Mouse (Mus musculus): ENCODE measurements at regions not wholly inside any gene's neighbourhood (a gene's known extent, or its start where the extent isn't known, plus 50 kb on each side); places are given as distances from the start of the nearest gene placed in this dataset.

- no peak overlapping the region for H3K4me3 ChIP-seq (ENCODE audit: control insufficient read depth, low read depth, low read length)
Measured at GRCm38 (mm10) chr10:120635818-120636543, 159.7 kb upstream of the Hmga2 start.

GRCm38 (mm10) chr10:120635194-120635593, 158.9 kb upstream of the Hmga2 start:
- H3K27me3 ChIP-seq (ENCODE audit: control insufficient read depth, insufficient read depth, low read length): no peaks in the 10 kb centered on the region
- H3K4me3 ChIP-seq (ENCODE audit: control insufficient read depth, low read depth, low read length): no peak overlapping the region
- no peaks in the 10 kb centered on the region for H3K4me1 ChIP-seq (ENCODE audit: control insufficient read depth, insufficient read depth, low read length)
- H3K36me3 ChIP-seq (ENCODE audit: control insufficient read depth, insufficient read depth, low read length): no peaks in the 10 kb centered on the region
- no peak for TF ChIP-seq POLR2A (IDR thresholded peaks at IDR 0.05; ENCODE audit: control insufficient read depth, low read depth, low read length)
- no peak overlapping the region for H3K27ac ChIP-seq (ENCODE audit: control insufficient read depth, insufficient read depth, low read depth, low read length)

More at GRCm38 (mm10) chr10:120635818-120636543, 159.7 kb upstream of the Hmga2 start:
- Histone ChIP-seq H3K27ac (ENCODE audit: control insufficient read depth, insufficient read depth, low read depth, low read length) (no peak overlapping the region), H3K4me1 (ENCODE audit: control insufficient read depth, insufficient read depth, low read length) (no peaks in the 10 kb centered on the region), H3K36me3 (ENCODE audit: control insufficient read depth, insufficient read depth, low read length) (no peaks in the 10 kb centered on the region), H3K27me3 (ENCODE audit: control insufficient read depth, insufficient read depth, low read length) (no peaks in the 10 kb centered on the region)
- TF ChIP-seq CTCF (IDR thresholded peaks at IDR 0.05; ENCODE audit: control insufficient read depth, insufficient read depth, insufficient replicate concordance, low read depth, low read length) (no peak), POLR2A (IDR thresholded peaks at IDR 0.05; ENCODE audit: control insufficient read depth, low read depth, low read length) (no peak)

- TF ChIP-seq POLR2A (IDR thresholded peaks at IDR 0.05; ENCODE audit: control insufficient read depth, low read depth, low read length) (no peak), CTCF (IDR thresholded peaks at IDR 0.05; ENCODE audit: control insufficient read depth, insufficient read depth, insufficient replicate concordance, low read depth, low read length) (no peak)
- Histone ChIP-seq H3K4me1 (ENCODE audit: control insufficient read depth, insufficient read depth, low read length) (no peaks in the 10 kb centered on the region), H3K36me3 (ENCODE audit: control insufficient read depth, insufficient read depth, low read length) (no peaks in the 10 kb centered on the region), H3K27me3 (ENCODE audit: control insufficient read depth, insufficient read depth, low read length) (no peaks in the 10 kb centered on the region), H3K27ac (ENCODE audit: control insufficient read depth, insufficient read depth, low read depth, low read length) (no peak overlapping the region), H3K4me3 (ENCODE audit: control insufficient read depth, low read depth, low read length) (no peak overlapping the region)
Measured at GRCm38 (mm10) chr10:120632071-120632470, 155.8 kb upstream of the Hmga2 start.

- no peak overlapping the region for H3K4me3 ChIP-seq (ENCODE audit: control insufficient read depth, low read depth, low read length)
- H3K36me3 ChIP-seq (ENCODE audit: control insufficient read depth, insufficient read depth, low read length): no peaks in the 10 kb centered on the region
- no peak overlapping the region for H3K27ac ChIP-seq (ENCODE audit: control insufficient read depth, insufficient read depth, low read depth, low read length)
- H3K27me3 ChIP-seq (ENCODE audit: control insufficient read depth, insufficient read depth, low read length): no peaks in the 10 kb centered on the region
- no peaks in the 10 kb centered on the region for H3K4me1 ChIP-seq (ENCODE audit: control insufficient read depth, insufficient read depth, low read length)
- TF ChIP-seq POLR2A (IDR thresholded peaks at IDR 0.05; ENCODE audit: control insufficient read depth, low read depth, low read length): no peak
- no peak for TF ChIP-seq CTCF (IDR thresholded peaks at IDR 0.05; ENCODE audit: control insufficient read depth, insufficient read depth, insufficient replicate concordance, low read depth, low read length)
Measured at GRCm38 (mm10) chr10:120628066-120628465, 151.8 kb upstream of the Hmga2 start.

DNA sequence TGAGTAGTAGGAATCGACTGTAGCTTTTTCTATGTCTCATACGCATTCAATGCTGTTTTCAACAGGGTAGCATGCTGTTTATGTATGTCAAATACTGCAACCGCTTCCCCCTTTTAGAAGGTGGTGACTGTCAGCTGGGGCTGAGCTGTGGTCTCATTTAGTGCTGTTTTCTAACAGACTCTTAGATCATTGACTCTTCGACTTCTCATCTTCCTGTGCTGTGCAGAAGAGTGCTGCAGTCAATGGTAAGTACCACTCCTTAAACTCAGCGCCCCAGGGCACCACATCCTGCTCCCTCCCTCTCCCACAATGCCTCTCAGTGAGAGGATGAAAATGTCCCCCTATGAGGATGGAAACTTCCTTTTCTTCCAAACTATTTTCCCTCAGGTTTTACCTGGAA, 149.2 kb upstream of the Hmga2 start:
- no peak overlapping the region for H3K4me3 ChIP-seq (ENCODE audit: control insufficient read depth, low read depth, low read length)
- H3K27ac ChIP-seq (ENCODE audit: control insufficient read depth, insufficient read depth, low read depth, low read length): no peak overlapping the region
- TF ChIP-seq POLR2A (IDR thresholded peaks at IDR 0.05; ENCODE audit: control insufficient read depth, low read depth, low read length): no peak
- no peak for TF ChIP-seq CTCF (IDR thresholded peaks at IDR 0.05; ENCODE audit: control insufficient read depth, insufficient read depth, insufficient replicate concordance, low read depth, low read length)
- H3K27me3 ChIP-seq (ENCODE audit: control insufficient read depth, insufficient read depth, low read length): no peaks in the 10 kb centered on the region
- H3K36me3 ChIP-seq (ENCODE audit: control insufficient read depth, insufficient read depth, low read length): no peaks in the 10 kb centered on the region
- H3K4me1 ChIP-seq (ENCODE audit: control insufficient read depth, insufficient read depth, low read length): no peaks in the 10 kb centered on the region

GRCm38 (mm10) chr10:120624203-120624942, 148.1 kb upstream of the Hmga2 start:
- TF ChIP-seq CTCF (IDR thresholded peaks at IDR 0.05; ENCODE audit: control insufficient read depth, insufficient read depth, insufficient replicate concordance, low read depth, low read length) (no peak), POLR2A (IDR thresholded peaks at IDR 0.05; ENCODE audit: control insufficient read depth, low read depth, low read length) (no peak)
- Histone ChIP-seq H3K36me3 (ENCODE audit: control insufficient read depth, insufficient read depth, low read length) (no peaks in the 10 kb centered on the region), H3K27me3 (ENCODE audit: control insufficient read depth, insufficient read depth, low read length) (no peaks in the 10 kb centered on the region), H3K4me3 (ENCODE audit: control insufficient read depth, low read depth, low read length) (no peak overlapping the region), H3K4me1 (ENCODE audit: control insufficient read depth, insufficient read depth, low read length) (no peaks in the 10 kb centered on the region), H3K27ac (ENCODE audit: control insufficient read depth, insufficient read depth, low read depth, low read length) (no peak overlapping the region)

DNA sequence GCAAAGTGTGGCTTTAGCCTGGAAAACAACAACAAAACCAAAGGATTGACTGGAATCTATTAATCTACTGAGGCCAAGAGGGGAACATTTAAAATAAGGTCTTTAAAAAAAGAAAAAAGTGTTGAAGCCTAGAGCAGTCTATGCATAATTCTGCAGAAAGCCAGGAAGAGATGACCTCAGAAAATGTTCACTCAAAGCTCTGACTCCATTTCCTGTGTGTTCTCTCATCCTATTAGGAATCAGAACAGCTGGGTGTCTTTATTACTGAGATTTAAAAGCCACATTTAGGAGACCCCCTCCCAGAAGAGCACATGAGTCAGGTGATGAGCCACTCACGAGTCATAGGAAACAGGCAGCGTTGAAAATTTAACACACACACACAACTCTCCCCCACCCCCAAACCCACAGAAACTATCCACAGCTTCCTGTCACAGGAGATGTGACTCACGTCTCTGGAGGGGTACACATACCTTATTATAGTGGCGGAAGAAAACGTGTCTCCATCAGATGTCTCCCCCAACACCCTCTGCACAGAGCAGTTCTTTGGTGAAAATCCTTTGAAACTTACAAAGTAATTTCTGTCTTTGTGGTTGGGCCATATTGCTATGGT, 140.2 kb upstream of the Hmga2 start:
- Histone ChIP-seq H3K4me1 (ENCODE audit: control insufficient read depth, insufficient read depth, low read length) (no peaks in the 10 kb centered on the region), H3K36me3 (ENCODE audit: control insufficient read depth, insufficient read depth, low read length) (no peaks in the 10 kb centered on the region), H3K27me3 (ENCODE audit: control insufficient read depth, insufficient read depth, low read length) (no peaks in the 10 kb centered on the region), H3K27ac (ENCODE audit: control insufficient read depth, insufficient read depth, low read depth, low read length) (no peak overlapping the region), H3K4me3 (ENCODE audit: control insufficient read depth, low read depth, low read length) (no peak overlapping the region)
- TF ChIP-seq CTCF (IDR thresholded peaks at IDR 0.05; ENCODE audit: control insufficient read depth, insufficient read depth, insufficient replicate concordance, low read depth, low read length): no peak
- TF ChIP-seq POLR2A (IDR thresholded peaks at IDR 0.05; ENCODE audit: control insufficient read depth, low read depth, low read length): no peak

Measured in testis, adult 2 months (tissue).